Mouse (Mus musculus) right cerebral cortex, adult 2 months (tissue): Measurements from ENCODE around the gene Adgb.
"Not testable (repeated sequence)": the region's sequence is repeated elsewhere in the genome, so short reads cannot be mapped to it uniquely, and the experiment has no call there.

Source experiments
- DNase-seq, 2 experiments: peaks; one replicate each; pipeline ENCODE4 v3.0.0; 2021 to 2022; ENCODE audit warnings: low spot score in 2 of 2

Gene Adgb

DNA sequence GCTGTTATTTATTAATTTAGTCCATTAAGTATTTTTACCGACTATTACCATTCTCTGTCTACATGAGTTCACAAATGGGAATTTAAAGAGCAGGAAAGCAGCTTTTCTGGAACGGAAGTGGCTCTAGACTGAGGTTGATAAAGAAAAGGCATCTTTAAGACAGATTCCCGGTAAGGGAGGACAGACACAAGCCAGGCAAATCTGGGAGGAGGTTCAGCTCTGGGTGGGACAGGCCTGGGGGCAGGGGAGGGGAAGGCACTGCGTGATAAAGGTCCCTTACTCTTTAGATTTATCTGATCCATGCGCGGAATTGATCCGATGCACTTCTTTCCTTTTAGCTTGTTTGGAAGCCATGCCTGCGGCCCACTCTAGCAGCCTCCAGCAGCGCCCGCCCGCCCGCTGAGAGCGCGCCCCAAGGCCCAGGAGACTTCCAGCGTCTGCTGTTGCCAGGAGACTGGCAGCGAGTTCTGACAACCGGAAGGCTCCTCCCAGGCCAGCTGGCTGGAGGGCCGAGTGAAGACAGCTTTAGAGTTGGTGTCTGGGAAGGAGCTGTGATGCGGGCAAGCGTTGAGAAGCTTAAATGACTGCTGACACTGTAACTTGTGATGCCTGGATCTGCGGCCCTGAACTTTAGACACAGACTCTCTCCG, at the start of gene Adgb:
TSS of gene Adgb (minus strand) at position 366 of the 650 bp plus-strand sequence.
- DNase-seq, result peak; percentile 62 to 68

DNA sequence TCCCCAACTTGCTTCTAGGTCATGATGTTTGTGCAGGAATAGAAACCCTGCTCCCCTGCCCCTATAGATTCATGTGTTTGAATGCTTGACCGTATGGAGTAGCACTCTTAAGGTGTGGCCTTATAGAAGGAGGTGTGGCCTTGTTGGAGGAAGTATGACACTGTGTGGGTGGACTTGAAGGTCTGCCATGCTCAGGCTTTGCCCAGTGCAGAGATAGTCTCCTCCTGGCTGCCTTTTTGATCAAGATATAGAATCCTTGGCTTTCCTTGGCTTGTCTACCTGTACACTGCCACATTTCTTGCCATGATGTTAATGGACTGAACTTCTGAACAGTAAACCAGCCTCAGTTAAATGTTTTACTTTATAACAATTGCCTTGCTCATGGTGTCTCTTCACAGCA, 8.0 kb upstream of the Adgb start:
- DNase-seq, result no peak

DNA sequence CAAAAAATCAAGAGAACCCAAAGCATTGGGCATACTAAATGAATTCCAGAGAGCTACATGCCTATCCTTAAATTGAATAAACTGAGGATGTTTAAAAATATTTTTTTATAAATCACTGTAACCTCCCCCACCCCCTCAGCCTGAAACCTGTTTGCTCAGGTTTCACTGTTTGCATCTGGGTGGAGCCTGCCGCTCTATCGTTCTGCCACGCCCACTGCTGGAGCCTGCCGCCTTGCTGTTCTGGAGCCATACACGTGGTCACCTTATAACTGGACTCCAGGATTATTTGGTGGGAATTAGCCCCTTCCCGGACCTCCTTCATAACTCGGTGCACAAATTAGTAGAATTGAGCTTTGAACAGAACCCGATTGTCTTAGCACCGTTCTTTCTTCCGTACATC, 5.3 kb upstream of the Adgb start:
- DNase-seq, result not testable (repeated sequence)

DNA sequence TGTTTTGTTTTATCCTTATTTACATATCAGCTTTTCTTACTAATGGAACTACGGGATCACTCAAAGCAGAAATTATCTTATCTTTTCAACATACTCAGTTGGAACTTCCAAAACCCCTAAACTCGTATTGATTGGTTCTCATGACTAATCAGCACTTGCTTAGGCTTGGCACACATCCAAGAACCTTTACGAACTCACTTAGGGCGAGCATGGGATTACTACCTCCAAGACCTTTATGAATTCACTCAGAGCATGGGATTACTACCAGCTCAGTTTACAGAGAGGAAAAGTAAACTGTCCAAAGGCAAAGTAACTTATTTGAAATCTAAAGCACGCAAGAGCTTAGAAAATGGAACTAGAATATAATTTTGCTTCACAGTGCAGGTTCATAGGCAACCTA, 4.8 kb upstream of the Adgb start:
- DNase-seq, result no peak

DNA sequence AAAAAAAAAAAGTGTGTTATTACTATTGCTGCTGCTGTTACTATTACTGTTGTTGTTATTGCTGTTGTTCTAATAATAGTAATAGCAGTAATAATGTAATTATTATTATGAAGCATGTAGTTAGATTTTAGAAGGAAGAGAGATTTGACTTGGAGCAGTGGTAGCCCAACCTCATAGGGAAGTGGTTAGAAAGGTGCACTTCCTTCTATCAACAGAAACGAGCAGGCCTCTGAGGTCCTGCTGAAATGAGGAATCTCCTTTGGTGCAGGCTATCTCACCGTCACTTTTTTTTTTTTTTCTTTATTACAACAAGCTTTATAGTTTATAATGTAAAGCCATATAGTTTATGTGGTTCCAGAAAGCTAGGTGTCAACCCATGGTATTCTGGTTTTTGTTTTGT, 4.4 kb upstream of the Adgb start:
- no peak for DNase-seq

DNA sequence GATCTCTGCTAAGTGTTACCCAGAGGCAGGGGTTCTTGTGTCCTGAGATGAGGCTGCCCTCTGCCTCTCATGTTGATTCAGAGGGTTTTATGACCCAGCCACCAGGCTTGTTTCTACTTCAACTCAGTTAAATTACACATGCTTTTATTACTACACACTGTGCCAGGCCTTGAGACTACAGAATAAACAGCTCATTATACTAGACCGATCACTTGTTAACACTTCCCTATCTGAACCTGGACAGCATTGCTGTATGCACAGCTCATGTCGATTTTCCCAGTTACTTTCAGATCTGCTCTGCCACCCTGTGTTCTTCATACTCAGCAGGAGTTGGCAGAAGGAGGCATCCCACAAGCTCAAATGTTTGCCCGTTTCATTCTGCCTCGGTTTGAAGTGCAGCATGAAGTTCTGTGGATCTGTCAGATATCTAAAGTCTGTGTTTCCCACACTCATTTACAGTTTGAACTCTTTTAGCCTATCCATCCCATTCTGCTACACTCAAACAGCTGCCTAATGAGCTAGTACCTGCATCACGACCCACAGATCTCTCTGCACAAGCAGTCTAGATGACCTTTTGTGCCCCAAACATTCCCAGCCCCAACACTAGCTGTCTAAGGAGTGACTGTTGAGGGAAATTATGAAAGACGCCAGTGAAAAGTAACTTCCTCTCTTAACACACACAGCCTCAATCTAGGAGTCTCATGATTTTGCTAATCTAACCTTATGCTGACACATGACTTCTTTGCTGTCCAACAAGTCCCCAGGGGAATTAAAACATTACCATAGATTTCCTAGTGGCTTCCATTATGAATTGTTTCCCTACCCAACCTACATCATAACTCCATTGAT, 3.2 kb downstream of the Adgb start:
- no peak for DNase-seq

DNA sequence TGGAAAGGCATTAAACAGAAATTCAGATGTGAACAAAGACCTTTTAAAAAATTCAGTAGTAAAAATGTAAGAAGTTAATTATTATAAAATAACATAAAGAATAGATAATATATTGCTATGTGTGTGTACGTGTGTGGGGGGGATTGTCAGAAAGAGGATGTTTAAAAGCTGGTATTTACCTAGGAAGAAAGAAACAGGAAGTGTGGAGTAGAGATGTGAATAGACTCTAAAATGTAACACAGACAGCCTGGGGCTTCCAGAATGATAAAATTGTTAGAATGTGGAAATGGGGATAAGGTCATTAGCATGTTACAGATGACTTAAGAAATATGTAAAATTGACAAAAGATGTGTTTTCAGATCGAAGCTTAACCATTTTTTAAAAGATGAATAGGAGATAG, 12.0 kb downstream of the Adgb start:
- no peak for DNase-seq

DNA sequence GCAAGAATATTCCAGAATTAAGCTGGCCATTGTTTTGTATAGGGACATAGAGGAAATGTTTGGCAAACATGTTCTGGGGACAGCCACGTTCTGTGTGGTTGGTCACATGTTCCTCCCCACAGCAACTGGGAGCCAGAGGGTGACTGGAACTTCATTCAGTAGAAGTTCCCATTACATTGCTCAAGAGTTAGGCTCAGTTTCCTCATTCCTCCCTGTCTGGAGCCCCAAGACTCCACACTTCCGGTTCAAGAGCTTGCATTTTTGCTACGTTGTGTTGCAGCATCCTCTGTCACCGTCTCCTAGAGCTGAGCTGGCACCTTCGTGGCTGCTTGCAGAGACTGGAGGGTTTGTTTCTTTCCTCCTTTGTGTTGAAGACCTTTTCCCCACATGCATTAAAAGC, 15.1 kb downstream of the Adgb start:
- no peak for DNase-seq

DNA sequence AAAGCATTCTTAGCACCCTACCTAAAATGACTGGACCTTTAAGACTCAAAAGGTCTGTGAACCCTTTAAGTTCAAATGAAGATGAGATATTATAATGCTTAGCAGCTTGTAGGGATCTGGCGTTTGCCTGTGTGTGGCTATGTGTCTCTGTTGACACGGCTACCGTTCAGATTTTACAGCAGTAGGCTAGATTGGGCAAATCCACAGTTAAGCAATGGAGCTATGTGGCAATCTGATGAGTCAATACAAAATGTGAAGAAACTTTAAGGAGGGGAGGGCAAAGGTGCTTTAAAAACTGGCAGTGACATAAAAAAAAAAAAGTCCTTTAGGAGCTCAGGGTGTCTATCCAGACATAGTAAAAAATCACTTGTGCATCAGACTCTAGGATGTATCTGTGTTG, 23.1 kb downstream of the Adgb start:
- DNase-seq, result no peak

DNA sequence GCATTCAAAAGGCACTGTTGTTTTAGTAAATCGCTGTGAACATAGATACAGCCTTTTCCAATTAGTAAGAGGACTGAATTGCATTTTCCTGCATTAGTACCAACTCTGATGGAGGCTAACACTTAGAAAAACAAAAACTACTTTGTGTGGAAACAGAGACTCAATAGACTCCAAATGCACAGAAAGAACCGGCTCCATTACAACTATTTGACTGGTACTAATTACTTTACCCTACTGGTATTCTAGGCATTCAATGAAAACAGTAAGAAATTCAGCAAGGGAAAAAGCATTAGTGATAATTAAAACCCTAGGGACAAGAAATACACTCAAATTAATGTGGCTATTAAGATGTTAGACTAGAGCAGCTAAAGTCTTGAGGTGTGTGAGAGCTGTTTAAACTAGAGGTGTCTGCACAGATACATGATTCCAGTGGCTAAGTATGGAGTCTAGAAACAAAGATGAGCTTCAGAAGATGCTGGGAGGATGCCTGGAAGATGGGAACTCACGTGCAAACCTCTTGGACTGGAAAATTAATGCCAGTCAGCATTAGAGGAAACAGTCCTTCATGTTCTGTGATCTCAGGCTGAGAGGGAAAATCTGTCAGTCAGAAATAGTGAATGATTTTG, 27.2 kb downstream of the Adgb start:
- DNase-seq, result no peak

DNA sequence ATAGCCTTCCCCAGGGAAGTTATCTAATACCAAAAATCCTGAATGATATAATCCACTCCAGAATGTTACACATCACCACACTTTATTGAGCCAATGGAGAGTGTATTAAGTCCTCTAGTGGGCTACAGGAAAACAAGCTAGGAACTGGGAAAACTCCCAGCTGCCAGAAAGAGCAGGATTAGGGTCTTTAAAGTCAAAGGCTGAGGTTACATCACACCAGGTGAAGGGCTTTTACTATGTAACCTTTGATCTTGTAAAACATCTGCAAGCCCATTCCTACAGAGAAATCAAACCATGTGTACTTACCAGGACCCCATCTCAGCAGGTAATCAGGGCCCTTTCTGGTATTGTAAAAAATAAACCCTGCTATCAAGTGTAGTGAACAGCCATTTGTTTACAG, 28.6 kb downstream of the Adgb start:
- DNase-seq, result no peak

DNA sequence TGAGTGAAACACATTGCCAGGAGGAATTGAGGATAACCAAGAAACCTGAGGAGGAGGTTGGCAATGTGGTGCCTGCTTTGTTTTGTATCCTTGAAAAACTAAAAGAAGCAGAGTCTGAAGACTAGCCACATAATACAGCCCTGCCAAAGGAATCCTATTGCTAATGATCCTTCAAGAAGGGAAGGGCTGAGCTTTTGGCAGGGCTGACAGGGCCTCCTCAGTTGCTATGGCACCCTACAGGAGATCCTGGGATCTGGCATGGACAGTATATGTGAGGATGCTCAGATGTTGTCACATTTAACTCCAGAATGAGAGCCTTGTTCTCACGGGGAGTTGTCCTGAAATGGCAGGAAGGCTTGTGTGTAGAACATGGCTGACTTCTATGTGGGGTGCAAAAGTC, 37.1 kb downstream of the Adgb start:
- DNase-seq, result no peak

DNA sequence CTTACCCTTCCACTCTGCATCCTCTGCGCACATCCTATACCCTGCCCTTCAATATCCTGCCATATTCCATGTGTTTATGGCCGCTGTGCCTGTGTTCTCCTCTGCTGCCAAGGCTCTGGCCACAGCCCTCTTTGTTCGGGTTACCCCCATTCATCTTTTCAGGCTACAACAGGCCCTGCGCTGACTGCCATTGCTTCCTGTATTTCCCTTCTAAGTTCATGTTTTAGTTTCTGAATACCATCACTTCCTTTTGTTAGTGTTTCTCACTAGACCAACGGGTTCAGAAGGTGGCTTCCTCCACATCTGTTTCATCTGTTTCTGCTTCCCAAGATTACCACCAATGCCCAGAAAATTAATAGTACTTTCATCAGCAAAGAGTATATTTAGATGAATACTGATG, 42.5 kb downstream of the Adgb start:
- no peak for DNase-seq

DNA sequence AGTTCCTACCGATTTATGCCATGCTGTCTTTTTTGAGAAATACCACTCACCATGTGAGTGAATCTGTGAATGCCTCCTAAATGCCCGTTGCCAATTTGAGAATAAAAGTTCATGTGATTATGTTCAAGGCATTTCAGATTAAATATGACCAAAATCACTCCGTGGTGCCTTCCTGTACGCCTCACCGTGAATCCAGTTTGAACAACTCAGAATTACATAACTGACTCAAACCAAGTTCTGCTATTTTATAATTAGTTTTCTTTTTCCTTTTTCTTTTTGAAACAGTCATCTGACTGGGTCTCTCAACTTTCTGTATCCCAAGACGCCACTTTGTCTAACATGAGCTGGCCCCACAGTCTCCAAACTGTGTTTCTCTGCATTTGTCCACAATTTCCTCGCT, 43.1 kb downstream of the Adgb start:
- no peak for DNase-seq

DNA sequence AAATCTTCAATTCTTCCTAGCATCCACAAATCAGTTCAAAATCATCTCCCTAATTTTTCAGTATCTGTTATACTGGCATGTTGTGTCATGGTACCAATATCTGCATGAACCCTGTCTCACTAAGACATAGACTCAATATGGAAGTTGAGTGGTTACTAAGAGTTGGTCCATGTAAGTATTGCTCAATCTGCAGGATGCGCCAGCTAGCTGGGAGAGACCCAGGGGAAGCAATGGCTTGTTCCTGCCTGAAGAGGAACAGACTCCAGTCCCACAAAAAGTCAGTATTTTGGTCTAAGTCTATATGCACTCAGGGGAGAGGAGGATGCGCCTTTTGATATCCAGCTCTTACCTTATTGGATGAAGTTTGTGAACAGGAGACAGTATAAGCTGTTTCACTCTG, 47.7 kb downstream of the Adgb start:
- no peak for DNase-seq

DNA sequence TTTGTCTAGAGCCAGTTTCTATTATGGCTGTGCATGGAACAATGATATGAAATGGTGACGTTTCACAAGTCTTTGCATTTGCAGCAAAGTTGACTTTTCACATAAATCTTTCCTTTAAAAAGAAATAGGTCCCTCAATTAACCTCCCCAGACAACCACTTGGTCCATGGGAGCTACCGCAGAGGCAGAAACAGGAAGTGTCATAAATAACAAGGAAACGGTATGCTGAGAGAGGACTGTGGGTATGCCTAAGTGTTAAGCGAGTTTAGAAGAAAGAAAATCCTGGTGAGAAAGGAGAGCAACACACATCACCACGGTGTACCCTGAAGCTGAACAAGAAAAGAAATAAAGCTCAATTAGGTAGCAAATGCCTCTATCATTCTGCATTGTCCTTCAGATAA, 61.1 kb downstream of the Adgb start:
- DNase-seq, result no peak

DNA sequence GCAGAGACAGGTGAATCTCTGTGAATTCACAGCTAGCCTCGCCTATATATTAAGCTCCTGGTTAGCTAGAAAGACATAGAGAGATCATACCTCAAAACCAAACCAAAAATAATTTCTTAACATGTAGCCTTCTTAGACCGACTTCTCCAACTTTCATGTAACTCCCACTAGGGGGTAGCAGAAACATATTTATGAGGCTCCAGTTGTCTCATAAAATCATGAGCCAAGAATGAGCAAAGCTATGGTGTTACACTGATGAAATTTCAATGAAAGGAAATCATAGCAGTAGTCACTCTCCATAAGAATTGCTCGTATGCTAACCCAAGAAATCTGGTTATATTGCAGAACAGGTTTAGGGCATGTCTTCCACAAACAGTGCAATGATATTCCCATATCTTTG, 64.0 kb downstream of the Adgb start:
- DNase-seq, result peak; percentile 4 to 10

DNA sequence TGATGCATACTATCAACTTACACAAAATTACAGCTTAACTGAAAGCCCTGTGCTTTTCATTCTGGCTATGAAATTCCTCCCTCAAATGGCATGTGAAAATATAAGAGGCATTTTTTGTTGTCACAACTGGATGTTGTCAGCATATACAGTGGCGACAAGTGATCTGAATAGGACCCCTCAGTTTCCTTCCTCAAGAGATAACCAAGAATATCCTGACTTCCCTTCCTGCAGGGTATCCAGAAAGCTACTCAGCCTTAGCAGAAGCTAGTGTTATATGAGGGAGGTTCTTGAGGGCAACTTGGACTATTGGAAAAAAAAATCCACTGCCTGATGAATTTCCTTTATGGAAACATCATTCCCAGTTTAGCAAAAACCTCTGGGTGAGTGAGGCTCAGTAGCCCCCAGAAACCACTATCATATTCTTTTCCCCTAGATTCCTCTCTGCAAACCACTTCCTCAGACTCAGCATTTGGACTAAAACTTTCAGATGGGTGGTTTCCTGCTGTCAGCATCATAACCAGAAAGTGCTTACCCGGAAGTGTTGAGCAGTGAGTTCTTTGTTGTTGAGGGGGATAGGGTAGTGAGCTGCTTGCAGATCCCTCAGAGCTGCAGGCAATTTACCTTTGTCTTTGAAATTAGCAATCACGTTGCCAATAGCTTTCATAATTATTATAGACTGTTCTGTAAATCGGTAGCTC, 76.2 kb downstream of the Adgb start:
- DNase-seq, result no peak

DNA sequence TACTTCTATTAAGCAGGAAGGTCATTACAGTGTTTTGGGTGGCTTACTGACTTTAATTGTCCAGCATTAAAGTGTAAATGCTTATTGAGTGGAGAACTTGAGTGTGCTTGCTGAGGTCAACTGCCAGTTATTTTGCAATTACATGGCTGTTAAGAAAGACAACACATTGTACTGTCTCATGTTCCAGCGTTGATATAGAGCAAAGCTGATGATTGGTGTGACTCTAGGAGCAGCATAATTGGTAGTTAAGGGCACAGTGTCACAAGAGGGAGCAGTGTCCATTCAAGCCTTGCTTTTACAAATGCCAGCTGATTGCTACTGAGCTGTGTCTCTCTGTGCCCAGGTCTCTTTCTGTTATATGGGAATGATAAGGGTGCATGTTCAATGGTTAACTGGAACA, 97.5 kb downstream of the Adgb start:
- no peak for DNase-seq

DNA sequence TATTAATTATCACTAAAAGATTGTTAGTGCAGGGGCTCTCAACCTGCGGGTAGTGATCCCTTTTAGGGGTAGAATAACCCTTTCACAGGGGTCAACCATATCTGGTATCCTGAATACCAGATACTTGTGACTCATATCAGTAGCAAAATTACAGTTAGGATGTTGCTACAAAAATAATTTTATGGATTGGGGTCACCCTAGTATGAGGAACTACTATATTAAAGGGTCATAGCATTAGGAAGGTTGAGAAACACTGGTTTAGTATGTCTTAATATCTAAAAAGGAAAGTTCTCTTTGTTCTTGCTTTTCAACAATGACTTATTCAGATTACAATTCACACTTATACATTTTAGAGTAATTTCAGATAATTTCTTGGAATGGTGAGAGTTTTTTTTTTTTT, 108.1 kb downstream of the Adgb start:
- DNase-seq, result no peak

DNA sequence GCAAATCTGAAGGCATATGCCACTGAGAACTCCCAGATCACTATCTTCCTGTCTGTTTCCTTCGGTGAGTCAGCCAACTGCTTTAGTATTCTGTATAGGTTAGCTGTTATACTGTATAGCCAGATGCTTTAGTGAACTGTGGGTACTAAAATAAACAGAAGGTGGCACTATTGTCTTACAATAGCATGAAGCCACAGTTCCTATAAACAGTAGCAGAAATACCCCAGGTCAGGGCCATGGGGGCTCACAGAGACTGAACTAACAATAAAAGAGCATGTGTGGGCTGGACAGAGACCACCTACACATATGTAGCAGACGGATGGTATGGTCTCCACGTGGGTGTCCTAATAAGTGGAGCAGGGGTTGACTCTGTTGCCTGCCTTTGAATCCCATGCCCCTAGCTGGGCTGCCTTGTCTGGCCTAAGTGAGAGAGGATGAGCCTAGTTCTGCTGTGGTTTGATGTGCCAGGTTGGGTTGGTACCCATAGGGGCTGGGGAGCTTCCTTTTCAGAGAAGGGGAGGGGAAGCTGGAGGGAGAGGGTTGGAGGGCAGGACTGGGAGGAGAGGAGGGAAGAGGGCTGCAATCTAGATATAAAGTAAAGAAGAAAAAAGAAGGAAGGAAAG, 116.4 kb downstream of the Adgb start:
- peak; percentile 6 to 11 for DNase-seq

DNA sequence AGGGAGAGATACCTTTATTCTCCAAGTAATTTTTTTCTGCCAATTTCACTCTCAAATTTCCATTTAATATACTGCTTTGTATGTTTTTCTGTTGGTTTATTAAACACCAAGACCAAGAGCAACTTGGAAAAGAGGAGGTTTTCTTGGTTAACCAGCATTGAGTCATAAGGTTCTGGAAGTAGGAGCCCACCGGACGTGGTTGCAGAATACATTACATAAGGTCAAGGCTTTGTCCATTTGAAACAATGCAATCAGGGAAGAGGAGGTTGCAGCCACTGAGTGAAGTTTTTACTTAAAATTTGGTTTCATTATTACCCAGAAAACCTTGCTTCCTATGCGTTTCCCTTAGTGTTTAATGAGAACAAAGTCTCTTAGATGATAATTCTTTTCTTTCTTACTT, 119.9 kb downstream of the Adgb start:
- DNase-seq, result no peak
